Mouse (Mus musculus) intestine, postnatal 0 days (tissue): Measurements from ENCODE around the gene Litaf. TPM values are rescaled to one million over a fixed set of nuclear protein-coding genes. Genes with fewer than 3 reads are reported as not detected.

Source experiments
- ATAC-seq: fragments of 200-750 bp; cut with Nextera tagmentation; 2 replicates; pipeline ENCODE4 v1.8.0; 2017; ENCODE audit warnings: mild to moderate bottlenecking, moderate TSS enrichment, moderate library complexity
- H3K27ac ChIP-seq: fragments of 300-500 bp; sonication (generic); 2 replicates; pipeline ENCODE4 v1.5.1; 2014; ENCODE audit warnings: mild to moderate bottlenecking, low read depth, low read length, moderate library complexity
- H3K27me3 ChIP-seq: fragments of 300-500 bp; sonication (generic); replicated peaks from 2 replicates; pipeline ENCODE4 v1.6.1; 2014; ENCODE audit warnings: low read length, mixed read lengths; ENCODE audit not compliant: control insufficient read depth, insufficient read depth
- H3K36me3 ChIP-seq: fragments of 300-500 bp; sonication (generic); 2 replicates; pipeline ENCODE4 v1.6.1; 2014; ENCODE audit warnings: mild to moderate bottlenecking, moderate library complexity; ENCODE audit not compliant: control insufficient read depth, insufficient read depth
- H3K4me1 ChIP-seq: fragments of 300-500 bp; sonication (generic); replicated peaks from 2 replicates; pipeline ENCODE4 v1.6.1; 2014; ENCODE audit warnings: antibody characterized with exemption, low read length, mixed read lengths; ENCODE audit not compliant: control insufficient read depth, insufficient read depth
- H3K4me2 ChIP-seq: fragments of 300-500 bp; sonication (generic); replicated peaks from 2 replicates; pipeline ENCODE4 v1.6.1; 2014; ENCODE audit warnings: low read depth, mild to moderate bottlenecking, moderate library complexity
- H3K4me3 ChIP-seq: fragments of 300-500 bp; sonication (generic); 2 replicates; pipeline ENCODE4 v1.5.1; 2014; ENCODE audit warnings: low read depth, low read length
- H3K9ac ChIP-seq: fragments of 300-500 bp; sonication (generic); 2 replicates; pipeline ENCODE4 v1.6.1; 2014; ENCODE audit warnings: mild to moderate bottlenecking, low read depth, low read length
- H3K9me3 ChIP-seq: fragments of 300-500 bp; sonication (generic); 2 replicates; pipeline ENCODE4 v1.6.1; 2016; ENCODE audit warnings: mixed run types; ENCODE audit not compliant: control insufficient read depth
- CTCF ChIP-seq: sonication (generic); IDR thresholded peaks from 2 replicates; pipeline ENCODE4 v1.5.1; 2016; ENCODE audit warnings: low read depth, mild to moderate bottlenecking, control low read depth, antibody characterized with exemption, moderate library complexity
- WGBS: fragments of 180-500 bp; shearing (Covaris S2); extraction: QIAGEN DNeasy Blood & Tissue Kit; methylation state at CpG from one replicate; pipeline ENCODE4 v1.1.7; 2014; 5-methylcytosine and 5-hydroxymethylcytosine counted together
- polyA plus RNA-seq: library from polyadenylated mRNA; unstranded; fragments of >200 nt; fragmentation: Nextera tagmentation; extraction: Ambion mirVana; gene quantifications from 2 replicates; pipeline ENCODE4 v1.2.1, GENCODE M21; 2015

Gene Litaf
- polyA plus RNA-seq, 1 experiment from 2014 or later: 168 TPM

DNA sequence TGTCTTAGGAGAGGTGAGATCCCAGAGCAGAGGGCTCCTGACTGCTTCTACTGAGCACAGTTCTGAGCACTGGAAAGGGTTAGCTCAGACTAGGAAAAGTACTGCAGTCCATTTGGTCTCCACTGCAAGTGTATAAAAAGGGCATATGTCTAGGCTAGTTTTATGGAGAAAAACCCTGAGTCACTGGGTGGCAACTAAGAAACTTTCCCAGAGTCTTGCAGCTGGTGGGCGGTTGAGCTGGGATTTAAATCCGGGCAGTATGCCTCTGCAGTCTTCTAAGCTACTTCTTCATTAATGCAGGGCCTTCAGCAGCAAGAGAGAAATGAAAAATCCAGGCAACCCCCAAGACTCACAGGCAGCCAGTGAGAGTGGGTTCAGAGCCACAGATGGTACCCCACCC lies 15.7 kb downstream of the Litaf start:
- no peak overlapping the region for H3K4me3 ChIP-seq
- 94% methylated on average over 2 of the region's 2 CpGs for WGBS
- H3K4me2 ChIP-seq: no peak overlapping the region
- no peaks in the 10 kb centered on the region for H3K9me3 ChIP-seq
- H3K4me1 ChIP-seq: no peaks in the 10 kb centered on the region
- no peak overlapping the region for H3K9ac ChIP-seq
- no peaks in the 10 kb centered on the region for H3K27me3 ChIP-seq
- TF ChIP-seq CTCF: no peak
- H3K36me3 ChIP-seq: no peaks in the 10 kb centered on the region
- no peak overlapping the region for H3K27ac ChIP-seq
- ATAC-seq: no peak

DNA sequence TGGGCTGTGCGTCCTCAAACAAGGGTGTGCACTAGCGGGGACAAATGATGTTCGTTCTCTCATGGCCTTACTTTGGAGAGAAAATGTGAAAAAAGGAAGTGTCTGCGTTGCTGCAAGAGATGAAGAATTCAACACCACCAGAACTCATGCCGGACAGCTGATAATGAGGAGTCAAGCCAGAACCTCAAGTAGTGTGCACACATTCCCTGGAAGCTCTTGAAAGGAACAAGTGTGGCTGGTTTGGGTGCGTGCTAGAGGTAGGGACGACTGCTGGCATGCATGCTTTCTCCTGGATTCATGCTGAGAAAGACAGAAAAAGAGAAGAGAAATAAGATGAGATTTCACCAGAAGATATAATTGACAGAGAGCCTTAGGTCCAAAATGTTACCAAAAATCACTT lies 18.8 kb downstream of the Litaf start:
- Histone ChIP-seq H3K36me3 (no peaks in the 10 kb centered on the region), H3K4me1 (no peaks in the 10 kb centered on the region), H3K9ac (no peak overlapping the region), H3K4me2 (no peak overlapping the region), H3K27me3 (no peaks in the 10 kb centered on the region), H3K27ac (no peak overlapping the region), H3K4me3 (no peak overlapping the region), H3K9me3 (no peaks in the 10 kb centered on the region)
- no peak for ATAC-seq
- no peak for TF ChIP-seq CTCF
- WGBS: 77% methylated on average over 7 of the region's 7 CpGs

- no peak overlapping the region for H3K9ac ChIP-seq
- no peak for TF ChIP-seq CTCF
- no peak overlapping the region for H3K4me3 ChIP-seq
- no peaks in the 10 kb centered on the region for H3K4me1 ChIP-seq
- no peaks in the 10 kb centered on the region for H3K9me3 ChIP-seq
- no peak overlapping the region for H3K4me2 ChIP-seq
- H3K27me3 ChIP-seq: no peaks in the 10 kb centered on the region
- no peak for ATAC-seq
- no peaks in the 10 kb centered on the region for H3K36me3 ChIP-seq
- 82% methylated on average over 7 of the region's 7 CpGs for WGBS
- no peak overlapping the region for H3K27ac ChIP-seq
Measured at GRCm38 (mm10) chr16:11046437-11046836, 19.5 kb downstream of the Litaf start.

GRCm38 (mm10) chr16:11043239-11043638 lies 22.7 kb downstream of the Litaf start:
- no peak for TF ChIP-seq CTCF
- Histone ChIP-seq H3K36me3 (no peaks in the 10 kb centered on the region), H3K4me1 (no peaks in the 10 kb centered on the region), H3K9ac (no peak overlapping the region), H3K4me2 (no peak overlapping the region), H3K4me3 (no peak overlapping the region), H3K27me3 (no peaks in the 10 kb centered on the region), H3K9me3 (no peaks in the 10 kb centered on the region), H3K27ac (no peak overlapping the region)
- 79% methylated on average over 5 of the region's 5 CpGs for WGBS
- ATAC-seq: no peak

DNA sequence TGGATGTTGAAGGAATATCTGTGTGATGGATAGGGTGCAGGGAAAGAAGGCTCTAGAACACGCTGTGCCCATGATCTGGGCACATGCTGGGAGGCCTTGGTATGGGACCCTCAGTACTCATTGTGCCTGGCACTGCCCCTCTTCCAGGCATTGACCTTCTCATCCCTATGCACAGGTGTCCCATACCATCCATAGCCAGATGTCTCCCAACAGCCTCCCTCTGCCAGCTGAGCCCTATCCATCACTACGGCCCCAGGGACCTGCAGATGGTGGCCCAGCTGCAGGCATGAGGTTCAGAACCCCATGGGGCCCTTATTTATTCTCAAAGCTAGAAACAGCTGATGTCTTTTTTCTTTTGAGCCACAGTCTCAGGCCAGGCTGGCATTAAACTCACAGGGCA lies 25.4 kb downstream of the Litaf start:
- H3K27ac ChIP-seq: no peak overlapping the region
- no peaks in the 10 kb centered on the region for H3K36me3 ChIP-seq
- H3K4me2 ChIP-seq: no peak overlapping the region
- no peak overlapping the region for H3K4me3 ChIP-seq
- H3K9ac ChIP-seq: no peak overlapping the region
- WGBS: 74% methylated on average over 2 of the region's 2 CpGs
- ATAC-seq: no peak
- H3K27me3 ChIP-seq: no peaks in the 10 kb centered on the region
- H3K9me3 ChIP-seq: no peaks in the 10 kb centered on the region
- no peak for TF ChIP-seq CTCF
- no peaks in the 10 kb centered on the region for H3K4me1 ChIP-seq

- H3K9me3 ChIP-seq: no peaks in the 10 kb centered on the region
- no peaks in the 10 kb centered on the region for H3K27me3 ChIP-seq
- no peak for ATAC-seq
- H3K36me3 ChIP-seq: no peaks in the 10 kb centered on the region
- H3K4me1 ChIP-seq: no peaks in the 10 kb centered on the region
- WGBS: 26% methylated on average over 15 of the region's 15 CpGs
- no peak overlapping the region for H3K9ac ChIP-seq
- H3K4me3 ChIP-seq: no peak overlapping the region
- TF ChIP-seq CTCF: peak; percentile 94
- H3K4me2 ChIP-seq: no peak overlapping the region
- H3K27ac ChIP-seq: no peak overlapping the region
Measured at GRCm38 (mm10) chr16:11035790-11036431, 30.0 kb downstream of the Litaf start.

DNA sequence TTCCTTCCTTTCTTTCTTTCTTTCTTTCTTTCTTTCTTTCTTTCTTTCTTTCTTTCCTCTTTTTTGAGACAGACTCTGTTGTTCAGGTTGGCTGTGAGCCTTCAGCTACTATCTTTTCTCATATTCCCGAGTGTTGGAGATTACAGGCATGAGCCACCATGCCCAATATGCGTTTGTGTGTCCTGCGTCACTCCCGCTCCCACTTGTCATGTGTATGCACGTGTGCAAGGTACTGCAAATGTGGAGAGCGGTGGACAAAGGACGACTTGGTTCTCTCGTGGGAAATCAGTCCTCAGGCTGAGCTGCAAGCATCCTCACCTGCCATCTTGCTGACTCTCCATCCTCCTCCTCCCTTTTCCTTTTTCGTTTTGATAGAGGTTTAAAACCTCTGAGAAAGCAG lies 30.7 kb downstream of the Litaf start:
- H3K36me3 ChIP-seq: no peaks in the 10 kb centered on the region
- TF ChIP-seq CTCF: no peak
- H3K4me2 ChIP-seq: no peak overlapping the region
- no peak overlapping the region for H3K9ac ChIP-seq
- no peaks in the 10 kb centered on the region for H3K4me1 ChIP-seq
- H3K4me3 ChIP-seq: no peak overlapping the region
- no peaks in the 10 kb centered on the region for H3K27me3 ChIP-seq
- no peak overlapping the region for H3K27ac ChIP-seq
- no peaks in the 10 kb centered on the region for H3K9me3 ChIP-seq
- ATAC-seq: no peak
- WGBS: 86% methylated on average over 9 of the region's 9 CpGs
